Mouse (Mus musculus) ovary, adult 18-20 months (tissue): ENCODE measurements at regions not wholly inside any gene's neighbourhood (a gene's known extent, or its start where the extent isn't known, plus 50 kb on each side); places are given as distances from the start of the nearest gene placed in this dataset.

Experiments used
- DNase-seq: peaks from one replicate; pipeline ENCODE4 v3.0.0; 2022; ENCODE audit warnings: low spot score, mixed read lengths

DNA sequence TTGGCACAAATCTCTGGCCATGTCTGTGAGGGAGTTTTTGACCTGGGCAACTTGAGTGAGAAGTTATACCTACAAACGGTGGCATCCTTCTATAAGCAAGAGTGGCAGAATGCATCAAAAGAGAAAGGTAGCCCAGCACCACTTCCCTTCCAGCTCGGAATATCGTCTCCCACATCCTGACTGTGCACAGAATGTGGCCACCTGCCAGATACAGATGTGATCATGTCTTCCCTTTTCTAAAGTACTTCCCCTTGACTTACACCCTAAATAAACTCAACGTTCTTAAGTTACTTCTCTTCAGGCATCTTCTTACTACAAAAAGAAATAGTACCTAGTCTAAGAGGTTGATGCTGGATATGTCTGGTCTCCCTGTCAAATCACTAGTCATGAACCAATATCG is 175.2 kb upstream of the 2610001J05Rik start:
- no peak for DNase-seq

DNA sequence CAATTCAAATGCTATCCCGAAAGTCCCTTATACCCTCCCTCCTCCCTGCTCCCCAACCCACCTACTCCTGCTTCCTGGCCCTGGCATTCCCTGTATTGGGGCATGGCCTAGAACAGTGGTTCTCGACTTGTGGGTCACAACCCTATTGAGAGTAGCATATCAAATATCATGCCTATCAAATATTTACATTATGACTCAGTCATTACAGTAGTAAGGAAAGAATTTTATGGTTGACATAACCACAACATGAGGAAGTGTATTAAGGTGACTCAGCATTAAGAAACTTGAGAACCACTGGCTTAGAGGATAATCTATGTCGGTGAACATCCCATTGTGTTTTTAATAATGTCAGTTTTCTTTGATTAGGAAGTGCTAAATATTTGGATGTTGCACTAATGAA is 173.3 kb upstream of the 2610001J05Rik start:
- DNase-seq, result no peak

DNA sequence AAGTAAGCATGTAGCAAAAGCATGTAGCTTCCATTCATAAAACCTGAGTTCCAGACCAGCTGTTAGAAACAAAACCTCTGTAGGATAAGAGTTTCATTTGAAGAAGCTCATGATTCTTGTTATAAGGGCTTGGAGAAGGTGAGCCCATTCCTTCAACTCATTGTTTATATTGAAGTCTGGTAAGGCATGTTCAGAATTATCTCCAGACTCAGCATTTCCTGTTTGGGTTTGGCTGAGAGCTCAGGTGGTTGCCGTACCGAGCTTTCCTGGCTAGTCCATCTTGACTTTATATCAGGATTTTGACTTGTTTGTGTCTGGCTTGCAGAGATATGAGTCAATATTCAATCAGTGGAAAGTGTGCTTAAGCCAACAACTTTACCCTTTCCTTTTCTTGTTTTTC is 154.6 kb upstream of the 2610001J05Rik start:
- no peak for DNase-seq

DNA sequence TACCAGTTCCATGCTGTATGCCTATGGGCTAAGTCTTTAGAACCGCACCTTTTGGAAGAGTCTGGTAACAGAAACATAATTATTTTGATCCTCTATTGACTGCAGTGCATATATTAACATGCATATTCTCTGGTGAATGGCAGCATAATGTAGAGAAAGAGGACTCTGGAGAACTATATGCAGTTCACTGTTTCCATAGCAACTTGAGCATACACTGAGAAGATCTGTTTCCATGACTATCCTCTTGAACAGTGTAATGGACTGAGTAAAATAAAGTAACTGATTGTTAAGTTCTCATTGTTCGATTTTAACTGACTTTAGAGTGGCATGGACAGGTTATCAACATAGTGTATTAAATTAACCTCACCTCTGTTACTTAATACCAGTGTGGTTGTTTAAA is 147.6 kb upstream of the 2610001J05Rik start:
- no peak for DNase-seq

DNA sequence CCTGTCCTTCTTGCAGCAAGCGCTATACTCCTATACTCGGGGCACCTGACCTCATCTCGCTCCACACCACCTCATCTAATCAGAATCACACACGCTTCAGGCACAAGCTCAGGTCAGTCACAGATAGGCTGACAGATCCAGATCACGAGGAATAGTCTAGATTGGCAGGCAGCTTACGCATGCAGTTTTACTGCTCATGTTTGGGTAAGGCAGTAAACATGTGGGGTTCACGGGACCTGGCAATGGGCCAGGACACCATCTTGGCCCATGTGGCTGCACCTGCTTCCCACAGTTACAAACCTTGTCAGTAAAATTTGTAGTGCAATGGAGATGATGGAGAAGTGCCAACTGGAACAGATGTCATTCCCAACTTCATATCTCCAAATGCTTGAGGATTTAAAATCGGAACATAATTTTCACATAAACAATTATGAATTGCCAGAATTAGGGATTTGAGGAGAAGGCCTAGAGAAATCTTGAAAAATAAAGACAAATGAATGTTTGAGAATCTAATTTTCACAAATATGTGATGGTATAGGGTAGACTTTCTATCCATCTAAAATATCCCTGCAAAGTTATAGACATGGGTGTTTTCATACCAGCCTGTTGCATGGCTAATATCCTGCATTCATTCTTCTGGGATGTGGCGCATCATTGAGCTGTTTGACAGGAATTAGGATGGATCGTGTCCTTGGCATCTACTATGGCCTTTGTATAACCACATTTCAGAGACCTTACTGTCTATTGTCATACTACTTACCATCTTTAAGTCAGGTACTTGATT is 111.5 kb upstream of the 2610001J05Rik start:
- no peak for DNase-seq

DNA sequence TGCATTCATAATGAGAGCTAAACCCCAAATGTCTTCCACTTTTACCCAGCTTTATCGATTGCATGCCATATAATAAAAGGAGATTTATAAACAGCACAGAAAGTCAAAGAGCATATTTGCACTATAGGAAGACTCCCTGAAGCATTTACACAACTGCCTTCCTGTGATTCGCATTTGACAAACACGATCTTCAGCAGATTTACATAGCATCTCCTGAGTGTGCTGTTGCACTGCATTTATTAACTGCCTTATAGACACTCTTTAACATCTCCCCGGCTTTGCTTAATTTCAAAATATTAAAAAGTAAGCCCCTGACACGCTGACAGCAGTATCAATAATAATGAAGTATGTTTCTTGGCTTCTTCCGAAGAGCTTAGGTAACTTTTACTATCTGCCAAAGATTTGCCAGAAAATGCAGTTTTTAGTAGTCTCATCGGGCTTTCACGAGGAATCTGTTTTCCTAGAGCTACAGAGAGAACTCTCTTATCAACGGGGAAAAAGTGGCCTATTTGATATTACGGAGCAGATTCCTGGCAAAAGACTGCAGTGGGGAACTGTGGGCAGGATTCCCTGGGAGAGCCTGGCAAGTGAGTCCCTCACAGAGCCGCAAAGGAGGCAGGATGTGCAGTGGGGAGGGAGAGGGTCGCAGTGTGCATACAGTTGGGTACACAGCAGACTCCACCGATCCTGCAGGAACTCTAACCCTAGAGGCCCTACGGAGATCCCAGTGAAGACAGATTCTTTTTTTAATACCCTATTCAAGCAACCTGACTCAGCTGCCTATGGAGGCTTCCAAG is 103.6 kb upstream of the 2610001J05Rik start:
- DNase-seq, result no peak

DNA sequence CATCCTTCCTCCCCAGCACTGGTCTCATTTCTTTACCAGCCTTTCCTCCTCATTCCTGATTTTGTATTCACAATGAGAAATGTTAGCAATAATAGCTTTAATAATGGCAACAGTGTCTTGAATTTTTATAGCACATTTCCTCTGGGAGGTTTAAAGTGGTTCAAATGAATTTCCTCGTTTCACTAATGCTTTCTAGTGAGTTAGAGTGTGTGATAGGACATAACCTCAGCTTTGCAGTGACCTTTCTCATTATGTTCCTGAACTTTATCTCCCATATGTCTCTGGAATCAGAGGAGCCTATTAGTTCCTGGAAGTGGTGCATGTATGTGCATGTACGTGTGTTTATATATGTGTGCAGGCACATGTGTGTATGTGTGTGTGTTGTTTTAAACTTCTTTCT is 93.2 kb upstream of the 2610001J05Rik start:
- no peak for DNase-seq

DNA sequence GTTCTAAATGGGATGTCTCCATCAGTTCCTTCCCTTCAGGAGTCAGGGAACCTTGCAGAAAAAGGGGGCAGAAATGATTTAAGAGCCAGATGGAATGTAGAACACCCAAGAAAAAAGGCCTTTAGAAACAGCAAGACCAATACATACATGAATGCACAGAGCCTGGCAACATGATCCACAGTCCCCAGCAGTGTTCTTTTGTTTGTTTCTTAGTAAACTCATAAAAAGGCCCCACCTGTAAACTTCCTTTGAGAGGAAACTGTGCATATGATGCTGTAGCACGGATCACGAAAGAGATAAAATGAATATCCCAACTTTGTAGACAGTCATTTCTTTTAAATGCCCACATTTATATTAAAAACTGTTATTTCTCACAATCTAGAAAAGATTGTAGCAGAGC is 92.7 kb upstream of the 2610001J05Rik start:
- DNase-seq, result no peak

DNA sequence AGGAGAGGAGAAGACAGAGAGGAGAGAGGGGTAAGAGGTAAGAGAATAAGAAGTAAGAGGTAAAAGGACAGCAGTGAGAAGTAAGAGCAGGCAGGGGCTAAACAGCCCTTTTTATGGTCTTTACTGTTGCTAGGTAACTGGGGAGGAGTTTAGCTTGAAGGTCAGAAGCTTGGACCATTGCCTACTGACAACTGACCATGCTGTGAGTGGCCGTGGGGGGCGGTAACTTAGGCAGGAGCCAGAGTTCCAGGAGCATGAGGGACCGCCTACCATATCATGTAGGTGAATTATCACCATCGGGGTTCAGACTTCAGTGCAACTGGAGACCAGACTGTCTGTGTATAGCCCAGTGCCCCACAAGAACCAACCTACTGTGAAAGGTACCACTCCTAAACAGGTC is 78.3 kb upstream of the 2610001J05Rik start:
- DNase-seq, result no peak

DNA sequence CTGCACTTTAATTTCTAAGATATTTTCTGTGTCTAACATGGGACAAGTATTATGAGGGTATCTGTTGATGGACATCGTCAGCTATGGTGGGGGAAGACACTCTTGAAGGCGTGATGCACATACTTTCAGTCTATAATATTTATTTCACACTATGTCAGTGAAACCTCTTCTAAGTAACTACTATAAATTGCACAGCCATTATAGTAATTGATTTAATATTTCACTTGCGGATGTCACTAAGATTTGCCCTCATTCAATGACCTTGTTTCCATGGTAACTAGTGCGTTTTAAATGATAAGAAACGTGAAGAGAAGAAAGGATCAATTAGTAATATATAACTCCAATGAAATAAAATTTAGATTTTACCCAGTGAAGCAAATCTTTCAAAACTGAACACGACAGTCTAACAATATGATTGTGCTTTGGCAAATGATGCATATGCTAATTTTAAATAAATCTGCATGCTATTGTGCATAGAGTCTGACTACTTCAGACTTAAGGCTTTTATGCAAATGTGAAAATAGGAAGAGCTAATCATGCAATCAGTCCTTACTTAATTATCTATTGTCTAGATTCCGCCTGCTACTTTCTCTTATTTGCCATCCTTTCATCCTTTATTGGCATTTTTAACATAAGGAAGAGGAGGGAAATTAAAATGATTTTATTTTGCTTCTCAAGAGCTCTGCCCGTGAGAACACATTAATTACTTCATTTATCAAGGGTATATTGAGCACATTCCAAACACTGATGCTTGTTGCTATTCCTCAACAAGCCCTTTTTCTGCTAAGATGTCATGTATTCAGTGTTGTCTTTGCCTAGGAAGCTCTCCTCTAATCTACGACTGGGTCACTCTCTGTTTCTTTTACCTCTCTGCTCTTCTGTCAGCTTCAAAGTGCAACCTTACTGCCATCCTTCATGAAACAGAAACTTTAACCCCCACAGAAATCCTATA is 49.8 kb upstream of the 2610001J05Rik start:
- DNase-seq, result no peak
